Mouse (Mus musculus): ENCODE results near the gene Irgm1.
"Not testable (repeated sequence)": the region's sequence is repeated elsewhere in the genome, so short reads cannot be mapped to it uniquely, and the experiment has no call there.

Irgm1 gene

GRCm38 (mm10) chr11:48853474-48854180 lies 17.9 kb downstream of the Irgm1 start:
- DNase-seq (ENCODE audit: low spot score): peak; percentile 87

- DNase-seq (ENCODE audit: low spot score): no peak
Measured at GRCm38 (mm10) chr11:48852624-48853473, 18.6 kb downstream of the Irgm1 start.

GRCm38 (mm10) chr11:48852190-48852589 lies 19.3 kb downstream of the Irgm1 start:
- DNase-seq (ENCODE audit: low spot score): no peak

- DNase-seq (ENCODE audit: low spot score): no peak
Measured at GRCm38 (mm10) chr11:48851270-48851995, 20.1 kb downstream of the Irgm1 start.

GRCm38 (mm10) chr11:48850240-48850639 lies 21.2 kb downstream of the Irgm1 start:
- no peak for DNase-seq (ENCODE audit: low spot score)

- no peak for DNase-seq (ENCODE audit: low spot score)
Measured at GRCm38 (mm10) chr11:48846881-48847280, 24.6 kb downstream of the Irgm1 start.

- DNase-seq (ENCODE audit: low spot score): not testable (repeated sequence)
Measured at GRCm38 (mm10) chr11:48846362-48846761, 25.1 kb downstream of the Irgm1 start.

- no peak for DNase-seq (ENCODE audit: low spot score)
Measured at GRCm38 (mm10) chr11:48845244-48845815, 26.2 kb downstream of the Irgm1 start.

- no peak for DNase-seq (ENCODE audit: low spot score)
Measured at GRCm38 (mm10) chr11:48844309-48844708, 27.2 kb downstream of the Irgm1 start.

GRCm38 (mm10) chr11:48843202-48843601 lies 28.3 kb downstream of the Irgm1 start:
- DNase-seq (ENCODE audit: low spot score): no peak

- DNase-seq (ENCODE audit: low spot score): no peak
Measured at GRCm38 (mm10) chr11:48842378-48842792, 29.1 kb downstream of the Irgm1 start.

GRCm38 (mm10) chr11:48841213-48841612 lies 30.3 kb downstream of the Irgm1 start:
- no peak for DNase-seq (ENCODE audit: low spot score)

GRCm38 (mm10) chr11:48840805-48841204 lies 30.7 kb downstream of the Irgm1 start:
- DNase-seq (ENCODE audit: low spot score): no peak

GRCm38 (mm10) chr11:48838879-48839680 lies 32.4 kb downstream of the Irgm1 start:
- DNase-seq (ENCODE audit: low spot score): no peak

- DNase-seq (ENCODE audit: low spot score): peak; percentile 59
Measured at GRCm38 (mm10) chr11:48838181-48838797, 33.2 kb downstream of the Irgm1 start.

GRCm38 (mm10) chr11:48837310-48838180 lies 33.9 kb downstream of the Irgm1 start:
- peak; percentile 84 for DNase-seq (ENCODE audit: low spot score)

GRCm38 (mm10) chr11:48836990-48837309 lies 34.5 kb downstream of the Irgm1 start:
- no peak for DNase-seq (ENCODE audit: low spot score)

- DNase-seq (ENCODE audit: low spot score): no peak
Measured at GRCm38 (mm10) chr11:48835923-48836322, 35.6 kb downstream of the Irgm1 start.

- DNase-seq (ENCODE audit: low spot score): peak; percentile 91
Measured at GRCm38 (mm10) chr11:48833731-48834639, 37.5 kb downstream of the Irgm1 start.
